Mouse (Mus musculus) ES-E14 (cell line): ENCODE data around the gene Tlcd2. TPM values are rescaled to one million over a fixed set of nuclear protein-coding genes. Genes with fewer than 3 reads are reported as not detected.

Source experiments
- DNase-seq: peaks from one replicate; pipeline ENCODE4 v3.0.0-alpha.2; 2013; ENCODE audit warnings: low read depth, low spot score
- H3K27ac ChIP-seq: 2 replicates; pipeline ENCODE4 v1.5.1; 2012; ENCODE audit warnings: low read depth, mild to moderate bottlenecking, low read length, moderate library complexity, mixed read lengths; ENCODE audit not compliant: poor library complexity, insufficient read depth, severe bottlenecking
- H3K36me3 ChIP-seq: 2 replicates; pipeline ENCODE4 v1.6.1; 2012; ENCODE audit warnings: mild to moderate bottlenecking, low read length, moderate library complexity, mixed read lengths; ENCODE audit not compliant: control insufficient read depth, poor library complexity, insufficient read depth, severe bottlenecking
- H3K4me1 ChIP-seq, 2 experiments: fragments of 150-350 bp in 1 of 2; sonication (generic) in 1 of 2; 2 replicates each; pipeline ENCODE4 v1.6.1; 2012; ENCODE audit warnings: low read length in 2 of 2, mild to moderate bottlenecking in 1 of 2, mixed read lengths in 1 of 2; ENCODE audit not compliant: control insufficient read depth in 2 of 2, insufficient read depth in 2 of 2, poor library complexity in 1 of 2
- H3K4me3 ChIP-seq, 2 experiments: fragments of 150-350 bp in 1 of 2; sonication (generic) in 1 of 2; 2 replicates each; pipeline ENCODE4 v1.5.1; 2012; ENCODE audit warnings: low read length in 2 of 2, low read depth in 1 of 2, mild to moderate bottlenecking in 1 of 2, mixed read lengths in 1 of 2; ENCODE audit not compliant: insufficient read depth in 1 of 2, poor library complexity in 1 of 2, severe bottlenecking in 1 of 2
- H3K9ac ChIP-seq: 2 replicates; pipeline ENCODE4 v1.6.1; 2012; ENCODE audit warnings: low read depth, mild to moderate bottlenecking, low read length, mixed read lengths; ENCODE audit not compliant: poor library complexity, insufficient read depth, severe bottlenecking
- H3K9me3 ChIP-seq: fragments of 150-350 bp; sonication (generic); 2 replicates; pipeline ENCODE4 v1.6.1; 2012; ENCODE audit warnings: low read depth, mild to moderate bottlenecking, low read length; ENCODE audit not compliant: control insufficient read depth, insufficient read depth
- CHD2 ChIP-seq: IDR thresholded peaks from 2 replicates; pipeline ENCODE4 v1.6.1; 2014; ENCODE audit warnings: mild to moderate bottlenecking, low read depth, low read length, inconsistent platforms
- HCFC1 ChIP-seq: IDR thresholded peaks from 2 replicates; pipeline ENCODE4 v1.6.1; 2012; ENCODE audit warnings: low read length, inconsistent platforms, borderline replicate concordance; ENCODE audit not compliant: insufficient read depth
- MAFK ChIP-seq: IDR thresholded peaks from 2 replicates; pipeline ENCODE4 v1.6.1; 2014; ENCODE audit warnings: mild to moderate bottlenecking, low read depth, low read length, inconsistent platforms; ENCODE audit not compliant: insufficient read depth
- ZC3H11A ChIP-seq: IDR thresholded peaks from 2 replicates; pipeline ENCODE4 v1.6.1; 2012; ENCODE audit warnings: low read depth, mild to moderate bottlenecking, inconsistent platforms, low read length, borderline replicate concordance
- ZNF384 ChIP-seq: IDR thresholded peaks from 2 replicates; pipeline ENCODE4 v1.6.1; 2012; ENCODE audit warnings: low read depth, low read length, inconsistent platforms
- in situ Hi-C, 2 experiments: fragments of 600-800 bp; cut with MboI; formaldehyde crosslinking; loops; one replicate each; pipeline ENCODE4 v1.15.1; 2025; ENCODE audit warnings: low sequenced_read_pairs in 2 of 2, inconsistent platforms in 1 of 2; ENCODE audit not compliant: unreplicated experiment in 2 of 2
- total RNA-seq: library from RNA; depleted of rRNA; stranded (reverse); fragments of 300-350 nt; gene quantifications from 2 replicates; pipeline ENCODE4 v1.2.3, GENCODE M21; 2012

The Tlcd2 gene
- total RNA-seq, 1 experiment = 5.9 TPM

DNA sequence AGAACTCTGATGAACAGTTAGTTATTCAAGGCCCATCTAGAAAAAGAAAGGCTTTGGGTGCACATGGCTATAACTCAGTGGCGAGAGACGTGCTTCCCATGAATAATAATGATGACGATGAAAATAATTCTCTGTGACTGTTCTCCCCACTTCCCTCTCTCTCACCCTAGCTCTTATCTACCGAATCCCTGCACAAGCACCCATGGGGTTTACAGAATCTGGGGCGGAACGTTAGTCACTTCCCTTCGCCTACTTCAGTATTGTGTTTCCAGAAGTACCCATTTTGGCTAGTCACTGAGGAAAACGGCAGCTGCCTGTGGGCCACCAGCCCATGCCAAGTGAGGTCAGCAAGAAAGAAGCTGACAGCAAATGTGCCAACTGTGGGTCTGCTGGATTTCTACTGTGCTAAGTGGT is 2.9 kb upstream of the Tlcd2 start:
- in situ Hi-C loops = no loop called here
- Histone ChIP-seq H3K27ac (no peak overlapping the region), H3K36me3 (no peaks in the 10 kb centered on the region; the same call in 1 of the 2 replicates), H3K9ac (no peak overlapping the region), H3K4me3 (no peak overlapping the region), H3K9me3 (no peaks in the 10 kb centered on the region), H3K4me1 (peaks cover 2 to 11% of the 10 kb centered on the region in 2 experiments; a peak in 3 of 4 replicates)
- no peak for DNase-seq
- TF ChIP-seq HCFC1 (no peak), ZC3H11A (no peak), CHD2 (no peak), MAFK (no peak), ZNF384 (no peak)

DNA sequence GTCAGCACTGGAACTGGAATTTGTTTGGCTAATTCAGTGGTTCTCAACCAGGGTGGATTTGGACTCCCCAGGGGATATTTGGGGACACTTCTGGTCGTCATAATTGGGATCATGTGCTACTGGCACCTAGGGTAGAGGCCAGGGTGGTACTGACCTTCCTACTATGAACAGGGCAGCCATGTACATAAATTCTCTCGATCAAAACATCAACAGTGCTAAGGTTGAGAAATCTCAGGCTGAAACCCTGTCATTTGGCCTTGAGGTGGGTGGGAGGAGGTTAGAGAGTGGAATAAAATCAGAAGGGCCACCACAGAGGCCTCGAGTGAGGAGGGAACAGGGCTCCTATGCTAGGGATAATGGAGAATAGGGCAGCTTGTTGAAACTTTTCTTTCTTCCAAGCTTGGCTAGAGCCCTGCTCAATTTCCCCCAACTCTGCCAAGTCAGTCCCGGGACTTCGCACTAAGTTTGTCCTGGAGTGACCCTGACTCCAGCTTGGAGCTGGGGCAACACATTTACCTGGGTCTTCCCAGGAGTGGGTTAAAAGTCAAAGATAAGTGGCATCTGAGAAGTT is 2.3 kb upstream of the Tlcd2 start:
- no peak for TF ChIP-seq ZC3H11A
- TF ChIP-seq HCFC1 = no peak
- TF ChIP-seq CHD2 = no peak
- no peak for TF ChIP-seq ZNF384
- no peak for TF ChIP-seq MAFK
- H3K9me3 ChIP-seq = no peaks in the 10 kb centered on the region
- DNase-seq = no peak
- H3K4me1 ChIP-seq = peaks cover 2 to 9% of the 10 kb centered on the region in 2 experiments; a peak in 3 of 4 replicates
- no peaks in the 10 kb centered on the region; the same call in 1 of the 2 replicates for H3K36me3 ChIP-seq
- H3K4me3 ChIP-seq = no peak overlapping the region
- 0 out of 2 replicates have a peak overlapping the region, but pooled peaks have one; percentile 16 for H3K9ac ChIP-seq
- in situ Hi-C loops = no loop called here
- no peak overlapping the region for H3K27ac ChIP-seq

DNA sequence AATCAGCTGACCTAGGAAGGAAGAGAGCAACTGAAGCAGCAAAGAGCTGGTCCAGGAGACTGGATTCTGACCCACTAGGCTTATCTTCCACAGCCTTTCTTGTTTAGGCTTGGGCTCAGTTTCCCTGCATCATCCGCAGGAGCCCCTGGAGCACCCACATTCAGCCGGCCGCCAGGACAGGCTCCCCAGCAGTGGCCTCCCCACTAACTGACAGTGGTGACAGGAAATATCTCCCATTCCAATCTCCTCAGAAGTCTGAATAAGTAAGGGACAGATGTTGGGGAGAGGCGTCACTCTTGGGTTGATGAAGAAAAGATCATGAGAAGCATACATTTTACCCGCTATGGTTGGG is 1.8 kb upstream of the Tlcd2 start:
- peak overlapping the region; percentile 84 for H3K27ac ChIP-seq
- peaks cover 2 to 9% of the 10 kb centered on the region in 2 experiments; a peak in 3 of 4 replicates for H3K4me1 ChIP-seq
- in situ Hi-C loops = no loop called here
- H3K36me3 ChIP-seq = no peaks in the 10 kb centered on the region; the same call in 1 of the 2 replicates
- H3K9ac ChIP-seq = peak overlapping the region; percentile 69
- no peaks in the 10 kb centered on the region for H3K9me3 ChIP-seq
- DNase-seq = no peak
- TF ChIP-seq HCFC1 = no peak
- TF ChIP-seq ZC3H11A = no peak
- TF ChIP-seq CHD2 = no peak
- TF ChIP-seq MAFK = no peak
- TF ChIP-seq ZNF384 = no peak
- H3K4me3 ChIP-seq = peak overlapping the region; percentile 40 to 80

DNA sequence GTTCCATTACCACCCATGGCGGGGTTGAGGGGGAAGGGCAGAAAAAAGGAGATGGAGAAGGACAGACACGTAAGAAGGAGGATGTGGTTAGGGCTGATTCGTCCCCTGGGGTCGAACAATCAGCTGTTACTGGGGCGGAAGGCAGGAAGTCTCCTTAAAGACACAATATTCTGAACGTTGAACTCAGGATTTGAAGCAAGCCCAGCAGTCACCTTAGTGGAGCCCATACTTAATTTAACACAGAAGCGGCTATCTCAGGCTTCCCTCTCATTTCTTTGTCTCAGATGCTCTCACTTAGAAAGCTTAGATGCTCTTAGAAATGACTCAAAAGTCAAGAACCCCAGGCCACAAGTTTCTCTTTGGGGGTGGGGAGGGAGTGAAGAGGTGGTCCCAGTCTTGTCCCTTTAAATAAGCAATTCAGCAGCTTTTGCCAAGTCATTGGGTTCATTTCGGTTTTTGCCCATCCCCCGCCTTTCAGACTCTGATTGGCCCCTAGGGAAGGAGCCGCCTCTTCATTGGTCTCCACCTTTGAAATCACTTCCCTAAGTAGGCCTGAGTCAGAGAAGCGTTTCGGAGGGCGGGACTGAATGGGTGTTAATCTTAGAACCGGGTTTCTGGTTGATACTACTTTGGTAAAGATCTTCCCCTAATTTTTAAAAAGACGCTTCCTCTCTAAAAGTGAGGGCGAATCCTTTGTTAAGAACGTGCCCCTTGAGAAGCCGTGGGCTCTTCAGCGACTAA is 1.2 kb upstream of the Tlcd2 start:
- in situ Hi-C loops = no loop called here
- H3K27ac ChIP-seq = peak overlapping the region; percentile 95
- H3K9ac ChIP-seq = peak overlapping the region; percentile 82
- no peaks in the 10 kb centered on the region; the same call in 1 of the 2 replicates for H3K36me3 ChIP-seq
- H3K4me3 ChIP-seq = peak overlapping the region; percentile 69 to 80
- H3K4me1 ChIP-seq = peaks cover 2 to 9% of the 10 kb centered on the region in 2 experiments; a peak in 3 of 4 replicates
- TF ChIP-seq MAFK (peak; percentile 100), HCFC1 (peak; percentile 64; the same call in 1 of the 2 replicates), CHD2 (peak; percentile 83), ZC3H11A (no peak)
- no peaks in the 10 kb centered on the region for H3K9me3 ChIP-seq
- peak; percentile 92 for DNase-seq
